Mouse (Mus musculus) kidney, embryonic 16.5 days (tissue): ENCODE data around the gene Slc39a7. TPM values are rescaled to one million over a fixed set of nuclear protein-coding genes. Genes with fewer than 3 reads are reported as not detected.
A peak's percentile ranks its signal among the peaks of the same experiment; 100 is the strongest.

Source experiments
- ATAC-seq: fragments of 200-750 bp; cut with Nextera tagmentation; 2 replicates; pipeline ENCODE4 v1.8.0; 2017; ENCODE audit warnings: moderate TSS enrichment; ENCODE audit not compliant: low FRiP score, low TSS enrichment
- H3K27ac ChIP-seq: fragments of 300-500 bp; sonication (generic); 2 replicates; pipeline ENCODE4 v1.5.1; 2014; ENCODE audit warnings: low read length
- H3K27me3 ChIP-seq: fragments of 300-500 bp; sonication (generic); 2 replicates; pipeline ENCODE4 v1.6.1; 2014; ENCODE audit warnings: low read length, control low read depth, mixed read lengths; ENCODE audit not compliant: insufficient read depth
- H3K36me3 ChIP-seq: fragments of 300-500 bp; sonication (generic); 2 replicates; pipeline ENCODE4 v1.6.1; 2014; ENCODE audit warnings: low read length, control low read depth, mixed read lengths; ENCODE audit not compliant: insufficient read depth
- H3K4me1 ChIP-seq: fragments of 300-500 bp; sonication (generic); 2 replicates; pipeline ENCODE4 v1.6.1; 2014; ENCODE audit warnings: low read length, control low read depth, mixed read lengths; ENCODE audit not compliant: insufficient read depth
- H3K4me2 ChIP-seq: fragments of 300-500 bp; sonication (generic); replicated peaks from 2 replicates; pipeline ENCODE4 v1.6.1; 2014; ENCODE audit warnings: low read depth, low read length
- H3K4me3 ChIP-seq: fragments of 300-500 bp; sonication (generic); 2 replicates; pipeline ENCODE4 v1.5.1; 2014; ENCODE audit warnings: mild to moderate bottlenecking, low read length
- H3K9ac ChIP-seq: fragments of 300-500 bp; sonication (generic); replicated peaks from 2 replicates; pipeline ENCODE4 v1.6.1; 2014; ENCODE audit warnings: low read length
- H3K9me3 ChIP-seq: fragments of 300-500 bp; sonication (generic); 2 replicates; pipeline ENCODE4 v1.6.1; 2016; ENCODE audit warnings: low read length, control low read depth
- WGBS: fragments of 180-500 bp; shearing (Covaris S2); extraction: QIAGEN DNeasy Blood & Tissue Kit; methylation state at CpG from one replicate; pipeline ENCODE4 v1.1.7; 2014; 5-methylcytosine and 5-hydroxymethylcytosine counted together
- polyA plus RNA-seq: library from polyadenylated mRNA; unstranded; fragments of >200 nt; fragmentation: Nextera tagmentation; extraction: Ambion mirVana; gene quantifications from 2 replicates; pipeline ENCODE4 v1.2.1, GENCODE M21; 2015

Gene Slc39a7
- polyA plus RNA-seq, 1 experiment from 2014 or later, result 231 TPM

GRCm38 (mm10) chr17:34045941-34046340 is 14.5 kb upstream of the Slc39a7 start:
- Histone ChIP-seq H3K4me3 (no peak overlapping the region), H3K9ac (no peak overlapping the region), H3K9me3 (peaks cover 7% of the 10 kb centered on the region; the same call in 1 of the 2 replicates), H3K4me2 (no peak overlapping the region), H3K4me1 (peaks cover 7% of the 10 kb centered on the region), H3K27me3 (no peaks in the 10 kb centered on the region), H3K36me3 (no peaks in the 10 kb centered on the region), H3K27ac (no peak overlapping the region)
- WGBS, result 82% methylated on average over 14 of the region's 14 CpGs
- no peak for ATAC-seq

DNA sequence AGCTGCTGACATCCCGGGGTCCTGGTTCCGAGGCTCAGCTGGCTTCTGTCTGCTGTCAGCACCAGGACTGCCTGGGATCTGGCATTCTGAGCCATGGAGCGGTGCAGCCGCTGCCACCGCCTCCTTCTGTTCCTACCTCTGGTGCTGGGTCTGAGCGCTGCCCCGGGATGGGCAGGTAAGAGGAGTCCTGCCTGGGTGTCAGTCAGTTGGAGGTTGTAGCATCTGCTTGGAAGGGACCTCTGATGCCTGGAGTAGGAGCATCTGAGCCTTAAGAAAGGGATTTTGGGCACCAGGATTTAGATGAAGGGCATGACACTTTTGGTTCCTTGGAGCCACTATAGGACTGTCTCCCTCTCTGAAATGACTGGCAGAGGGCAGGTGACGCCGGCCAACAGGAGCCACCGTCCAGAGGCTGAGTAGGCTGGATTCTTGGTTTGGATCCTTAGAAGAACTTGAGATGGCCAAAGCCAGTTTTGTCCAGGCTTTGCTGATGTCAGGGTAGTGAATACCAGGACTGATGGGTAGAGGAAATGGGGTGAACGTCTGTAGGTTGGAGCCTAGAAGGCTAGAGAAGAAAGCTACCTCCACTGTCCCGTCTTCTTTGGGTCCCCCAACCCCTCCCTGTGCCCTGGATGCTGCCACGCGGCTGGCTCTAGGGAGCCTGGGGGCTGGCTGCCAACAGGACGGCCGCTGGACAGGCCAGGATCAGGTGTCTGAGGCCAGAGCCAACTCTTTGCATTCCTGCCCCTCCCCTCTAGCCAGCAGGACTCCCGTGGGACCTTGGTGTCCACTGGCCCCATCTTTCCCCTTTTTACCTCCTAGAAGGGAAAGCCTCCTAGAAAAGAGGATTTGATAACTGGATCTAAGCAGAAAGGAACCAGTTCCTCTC is 8.3 kb upstream of the Slc39a7 start:
- 0 out of 2 replicates have a peak, but pooled peaks have one; percentile 4 for ATAC-seq
- Histone ChIP-seq H3K9ac (peak overlapping the region; percentile 50), H3K36me3 (peaks cover 31% of the 10 kb centered on the region), H3K4me2 (peak overlapping the region; percentile 58), H3K27ac (no peak overlapping the region), H3K4me3 (peak overlapping the region; percentile 27), H3K4me1 (peaks cover 31% of the 10 kb centered on the region), H3K9me3 (no peaks in the 10 kb centered on the region), H3K27me3 (0 out of 2 replicates have a peak, but pooled peaks cover 3% of the 10 kb centered on the region)
- 15% methylated on average over 17 of the region's 17 CpGs for WGBS

DNA sequence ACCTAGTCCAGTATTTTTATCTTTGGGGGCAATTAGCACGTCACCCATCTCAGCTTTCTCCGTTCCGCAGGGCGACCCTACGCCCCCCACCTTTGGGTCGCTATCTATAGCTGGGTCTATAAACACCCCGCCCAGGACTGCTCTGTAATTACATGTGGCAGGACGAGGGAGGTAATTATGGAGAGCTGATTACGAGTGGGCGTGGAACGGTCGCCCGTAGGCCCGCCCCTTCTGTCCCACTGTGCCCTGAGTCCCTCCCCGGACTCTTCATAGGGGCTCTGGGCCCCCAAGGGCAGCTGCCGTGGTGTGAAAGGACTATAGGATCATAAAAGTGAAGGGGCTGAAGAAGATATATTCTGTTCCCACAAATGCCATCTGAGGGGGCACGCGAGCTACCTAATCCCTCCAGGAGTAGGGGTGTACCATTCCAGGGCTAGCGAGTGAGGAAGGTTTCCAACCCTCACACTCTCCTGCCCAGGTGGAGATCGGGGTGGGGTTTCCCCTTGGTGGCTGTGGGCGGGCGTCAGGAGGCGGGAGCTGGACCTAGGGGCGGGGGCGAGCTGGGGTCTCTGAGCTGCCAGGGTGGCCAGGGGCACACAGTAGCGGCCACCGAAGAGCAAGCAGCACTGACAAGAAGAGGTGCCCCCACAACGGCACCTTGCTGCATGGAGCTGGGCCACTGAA is 7.5 kb upstream of the Slc39a7 start, which contains the start of gene Col11a2:
TSS of gene Col11a2 (plus strand) at position 560 of the 684 bp plus-strand sequence.
- peak; percentile 46 for ATAC-seq
- 4% methylated on average over 28 of the region's 28 CpGs for WGBS

DNA sequence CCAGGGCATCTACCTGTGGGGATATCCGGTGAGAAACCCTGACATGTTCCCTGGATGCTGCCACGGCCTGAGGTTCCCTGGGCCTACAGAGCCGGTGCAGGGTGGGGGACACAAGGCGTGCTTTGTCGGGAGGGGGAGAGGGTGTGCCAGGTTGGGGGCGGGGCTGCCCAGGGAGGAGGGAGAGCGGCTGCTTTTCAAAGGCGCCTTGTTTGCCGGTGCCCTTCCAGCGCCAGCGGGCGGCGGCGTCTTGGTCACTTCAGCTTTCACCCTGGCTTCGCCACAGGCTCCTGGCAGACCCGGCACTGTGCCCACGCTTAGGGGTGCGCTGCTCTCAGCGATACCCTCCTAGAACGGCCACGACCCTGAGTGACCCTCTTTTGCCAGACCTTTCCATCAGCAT is 7.0 kb upstream of the Slc39a7 start:
- no peaks in the 10 kb centered on the region for H3K9me3 ChIP-seq
- H3K36me3 ChIP-seq, result peaks cover 41% of the 10 kb centered on the region
- H3K9ac ChIP-seq, result peak overlapping the region; percentile 50; the same call in 1 of the 2 replicates
- WGBS, result 11% methylated on average over 20 of the region's 21 CpGs
- 0 out of 2 replicates have a peak, but pooled peaks cover 3% of the 10 kb centered on the region for H3K27me3 ChIP-seq
- no peak for ATAC-seq
- H3K4me1 ChIP-seq, result peaks cover 34% of the 10 kb centered on the region
- peak overlapping the region; percentile 27 for H3K4me3 ChIP-seq
- H3K4me2 ChIP-seq, result peak overlapping the region; percentile 58
- no peak overlapping the region for H3K27ac ChIP-seq

More for the DNA sequence above, 7.5 kb upstream of the Slc39a7 start, which contains the start of gene Col11a2:
- peak within 1 kb of the TSS; percentile 58 for H3K4me2 ChIP-seq
- H3K4me1 ChIP-seq, result peaks cover 31% of the 10 kb centered on the region
- 0 out of 2 replicates have a peak, but pooled peaks cover 3% of the 10 kb centered on the region for H3K27me3 ChIP-seq
- H3K9me3 ChIP-seq, result no peaks in the 10 kb centered on the region
- peak within 1 kb of the TSS; percentile 27 for H3K4me3 ChIP-seq
- H3K9ac ChIP-seq, result peak within 1 kb of the TSS; percentile 50
- H3K36me3 ChIP-seq, result peaks cover 38% of the 10 kb centered on the region
- no peak within 1 kb of the TSS for H3K27ac ChIP-seq

DNA sequence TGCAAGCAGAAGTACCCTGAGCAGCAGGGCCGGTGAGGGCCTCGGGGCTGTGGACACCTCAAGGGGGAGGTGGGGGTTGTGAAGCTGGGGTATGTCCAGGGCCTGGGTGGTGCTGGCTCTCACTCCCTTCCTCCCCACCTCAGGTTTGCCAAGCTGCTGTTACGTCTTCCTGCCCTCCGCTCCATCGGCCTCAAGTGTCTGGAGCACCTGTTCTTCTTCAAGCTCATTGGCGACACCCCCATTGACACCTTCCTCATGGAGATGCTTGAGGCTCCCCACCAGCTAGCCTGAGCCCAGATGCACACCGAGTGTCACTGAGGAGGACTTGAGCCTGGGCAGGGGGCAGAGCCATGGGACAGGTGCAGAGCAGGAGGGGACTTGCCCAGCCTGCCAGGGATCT is 5.8 kb upstream of the Slc39a7 start:
- ATAC-seq, result no peak
- peaks cover 41% of the 10 kb centered on the region for H3K36me3 ChIP-seq
- H3K4me2 ChIP-seq, result no peak overlapping the region
- no peak overlapping the region for H3K27ac ChIP-seq
- H3K4me3 ChIP-seq, result no peak overlapping the region
- 0 out of 2 replicates have a peak, but pooled peaks cover 3% of the 10 kb centered on the region for H3K27me3 ChIP-seq
- peaks cover 44% of the 10 kb centered on the region for H3K4me1 ChIP-seq
- WGBS, result 88% methylated on average over 7 of the region's 7 CpGs
- H3K9ac ChIP-seq, result no peak overlapping the region
- H3K9me3 ChIP-seq, result no peaks in the 10 kb centered on the region

DNA sequence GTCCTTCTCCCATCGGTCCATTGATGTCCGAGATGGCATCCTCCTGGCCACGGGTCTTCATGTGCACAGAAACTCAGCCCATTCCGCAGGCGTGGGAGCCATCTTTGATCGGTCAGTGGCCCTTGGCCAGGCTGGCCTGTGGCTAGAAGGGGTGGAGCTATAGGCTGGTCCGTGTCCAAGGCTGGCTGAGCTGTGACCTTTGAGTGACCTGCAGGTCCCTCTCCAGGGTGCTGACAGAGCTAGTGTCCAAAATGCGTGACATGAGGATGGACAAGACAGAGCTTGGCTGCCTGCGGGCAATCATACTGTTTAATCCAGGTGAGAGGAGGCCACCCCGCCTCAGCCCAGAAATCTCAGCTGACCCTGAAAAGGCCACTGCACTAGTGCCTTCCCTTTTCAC is 5.2 kb upstream of the Slc39a7 start:
- no peaks in the 10 kb centered on the region for H3K9me3 ChIP-seq
- H3K27me3 ChIP-seq, result 0 out of 2 replicates have a peak, but pooled peaks cover 3% of the 10 kb centered on the region
- no peak overlapping the region for H3K9ac ChIP-seq
- no peak overlapping the region for H3K4me3 ChIP-seq
- 73% methylated on average over 10 of the region's 10 CpGs for WGBS
- no peak overlapping the region for H3K4me2 ChIP-seq
- peaks cover 41% of the 10 kb centered on the region for H3K36me3 ChIP-seq
- peaks cover 44% of the 10 kb centered on the region for H3K4me1 ChIP-seq
- no peak overlapping the region for H3K27ac ChIP-seq
- no peak for ATAC-seq

GRCm38 (mm10) chr17:34035517-34035916 is 4.0 kb upstream of the Slc39a7 start:
- no peaks in the 10 kb centered on the region for H3K9me3 ChIP-seq
- WGBS, result 91% methylated on average over 8 of the region's 9 CpGs
- H3K4me2 ChIP-seq, result no peak overlapping the region
- peaks cover 38% of the 10 kb centered on the region for H3K4me1 ChIP-seq
- 0 out of 2 replicates have a peak, but pooled peaks cover 3% of the 10 kb centered on the region for H3K27me3 ChIP-seq
- no peak overlapping the region for H3K4me3 ChIP-seq
- ATAC-seq, result no peak
- H3K36me3 ChIP-seq, result peaks cover 41% of the 10 kb centered on the region
- H3K9ac ChIP-seq, result no peak overlapping the region
- H3K27ac ChIP-seq, result no peak overlapping the region

- H3K9me3 ChIP-seq, result no peaks in the 10 kb centered on the region
- H3K4me3 ChIP-seq, result no peak overlapping the region
- 76% methylated on average over 10 of the region's 10 CpGs for WGBS
- no peak for ATAC-seq
- no peak overlapping the region for H3K9ac ChIP-seq
- peaks cover 51% of the 10 kb centered on the region for H3K36me3 ChIP-seq
- H3K27me3 ChIP-seq, result no peaks in the 10 kb centered on the region
- H3K4me2 ChIP-seq, result no peak overlapping the region
- H3K27ac ChIP-seq, result no peak overlapping the region
- H3K4me1 ChIP-seq, result peaks cover 40% of the 10 kb centered on the region
Observed at GRCm38 (mm10) chr17:34034064-34034463, 2.6 kb upstream of the Slc39a7 start.

GRCm38 (mm10) chr17:34033441-34033840 is 2.0 kb upstream of the Slc39a7 start:
- H3K4me2 ChIP-seq, result peak overlapping the region; percentile 89; the same call in 1 of the 2 replicates
- no peak overlapping the region for H3K27ac ChIP-seq
- ATAC-seq, result no peak
- H3K9ac ChIP-seq, result peak overlapping the region; percentile 93; the same call in 1 of the 2 replicates
- no peak overlapping the region for H3K4me3 ChIP-seq
- no peaks in the 10 kb centered on the region for H3K27me3 ChIP-seq
- peaks cover 40% of the 10 kb centered on the region for H3K4me1 ChIP-seq
- H3K36me3 ChIP-seq, result peaks cover 57% of the 10 kb centered on the region
- no peaks in the 10 kb centered on the region for H3K9me3 ChIP-seq
- 87% methylated on average over 9 of the region's 9 CpGs for WGBS
